11 mouse cellular contexts compared by ENCODE assay signal in genomic region chr17:14691901-14692300, GRCm38 (mm10). TPM values are rescaled to one million over a fixed set of nuclear protein-coding genes. Genes with fewer than 3 reads are reported as not detected.
DNase-seq lines count a peak whose midpoint lies in the region; ATAC-seq lines count a peak whose summit lies in the region.
"Had no signal": no experiment of that assay in that cellular context is flagged by ENCODE, and none has a peak within 500 bp of the region (broad histone marks: within the 10 kb centered on the region; RNA-seq: fewer than 3 reads in every experiment).

No protein-coding gene starts in this region.

- H3K9me3 ChIP-seq in kidney, embryonic 16.5 days (ENCODE audit: low read length): no peaks in the 10 kb centered on the region
- H3K9me3 ChIP-seq in intestine, embryonic 16.5 days (ENCODE audit: control insufficient read depth, low read length): no peaks in the 10 kb centered on the region
- H3K9me3 ChIP-seq: hindbrain, embryonic 15.5 days; liver, embryonic 13.5 days; midbrain, embryonic 13.5 days had no signal

- no peak overlapping the region for H3K9ac ChIP-seq in kidney, embryonic 16.5 days (replicated peaks; ENCODE audit: low read length)
- peak overlapping the region; percentile 41 for H3K9ac ChIP-seq in intestine, embryonic 16.5 days (ENCODE audit: low read depth, low read length)
- H3K9ac ChIP-seq: hindbrain, embryonic 15.5 days; liver, embryonic 13.5 days; midbrain, embryonic 13.5 days had no signal

- peaks cover 8% of the 10 kb centered on the region; the same call in 1 of the 2 replicates for H3K4me1 ChIP-seq in kidney, embryonic 16.5 days (ENCODE audit: insufficient read depth, low read length)
- no peaks in the 10 kb centered on the region for H3K4me1 ChIP-seq in intestine, embryonic 16.5 days (ENCODE audit: control insufficient read depth, insufficient read depth, low read length)
- H3K4me1 ChIP-seq: liver, embryonic 13.5 days had no signal

- 70% methylated on average over 6 of the region's 6 CpGs for WGBS in kidney, embryonic 16.5 days
- WGBS in intestine, embryonic 16.5 days: 45% methylated on average over 6 of the region's 6 CpGs

- H3K36me3 ChIP-seq in kidney, embryonic 16.5 days (ENCODE audit: insufficient read depth, low read length): peaks cover 4% of the 10 kb centered on the region; the same call in 1 of the 2 replicates
- no peaks in the 10 kb centered on the region for H3K36me3 ChIP-seq in intestine, embryonic 16.5 days (ENCODE audit: control insufficient read depth, insufficient read depth, low read length)
- H3K36me3 ChIP-seq: hindbrain, embryonic 15.5 days; liver, embryonic 13.5 days; midbrain, embryonic 13.5 days had no signal

- peak overlapping the region; percentile 20 for H3K4me2 ChIP-seq in kidney, embryonic 16.5 days (replicated peaks; ENCODE audit: low read depth, low read length)
- peak overlapping the region; percentile 42 for H3K4me2 ChIP-seq in intestine, embryonic 16.5 days (ENCODE audit: low read depth, low read length)
- H3K4me2 ChIP-seq: hindbrain, embryonic 15.5 days; liver, embryonic 13.5 days; midbrain, embryonic 13.5 days had no signal

- ATAC-seq in kidney, embryonic 16.5 days (ENCODE audit: low FRiP score, low TSS enrichment): no peak
- ATAC-seq in intestine, embryonic 16.5 days: no peak
- no peak for ATAC-seq in activated CD4-positive, CD25-positive, alpha-beta regulatory T cell, adult 4 months
- ATAC-seq: midbrain, embryonic 13.5 days had no signal

- no peaks in the 10 kb centered on the region for H3K27me3 ChIP-seq in kidney, embryonic 16.5 days (ENCODE audit: insufficient read depth, low read length)
- no peaks in the 10 kb centered on the region for H3K27me3 ChIP-seq in intestine, embryonic 16.5 days (replicated peaks; ENCODE audit: control insufficient read depth, insufficient read depth, low read length)
- H3K27me3 ChIP-seq: hindbrain, embryonic 15.5 days; liver, embryonic 13.5 days; midbrain, embryonic 13.5 days had no signal

- no peak overlapping the region for H3K27ac ChIP-seq in kidney, embryonic 16.5 days (ENCODE audit: low read length)
- H3K27ac ChIP-seq in intestine, embryonic 16.5 days (ENCODE audit: low read length): peak overlapping the region; percentile 55
- H3K27ac ChIP-seq: hindbrain, embryonic 15.5 days; liver, embryonic 13.5 days; midbrain, embryonic 13.5 days had no signal

- 0 out of 2 replicates have a peak overlapping the region, but pooled peaks have one; percentile 45 for H3K4me3 ChIP-seq in kidney, embryonic 16.5 days (ENCODE audit: low read length)
- peak overlapping the region; percentile 49 for H3K4me3 ChIP-seq in intestine, embryonic 16.5 days (ENCODE audit: low read length)
- H3K4me3 ChIP-seq: hindbrain, embryonic 15.5 days; liver, embryonic 13.5 days; midbrain, embryonic 13.5 days had no signal

- DNase-seq in cerebellum, adult 9-11 months: peak; percentile 6
- DNase-seq in cerebellum, postnatal 4 days (ENCODE audit: low spot score in 2 of 2): no peak
- no peak for DNase-seq in kidney, postnatal 25 days
- DNase-seq in adipocyte (ENCODE audit: low spot score): peak; percentile 72
- DNase-seq in adrenal gland, postnatal 36 days: no peak
- DNase-seq: liver, embryonic 13.5 days had no signal

RNA-seq across cellular contexts. Expression of gene Thbs2, which starts 2.1 kb away (rescaled TPM):
- polyA plus RNA-seq in kidney, embryonic 16.5 days (2015; fragmentation: Nextera tagmentation; extraction: Ambion mirVana): 33.8 and 37.7 TPM in 2 replicates
- polyA plus RNA-seq in intestine, embryonic 16.5 days (2015; fragmentation: Nextera tagmentation; extraction: Ambion mirVana): 49.6 and 55.1 TPM in 2 replicates
- polyA plus RNA-seq in activated CD4-positive, CD25-positive, alpha-beta regulatory T cell, adult 4 months (2017; shearing (Covaris generic)): not detected
- 1 to 10 TPM; 2.7 to 3.5 TPM for total RNA-seq in adrenal gland, postnatal 36 days (2021)

Comparison
In these comparisons a context has a peak if more than half of its experiments do, and no peak if none do; other contexts are left out.
1. DNase-seq: peak in cerebellum, adult 9-11 months (single experiment) and adipocyte (single experiment); none in cerebellum, postnatal 4 days (0 of 2), kidney, postnatal 25 days (0 of 2) and adrenal gland, postnatal 36 days (0 of 2).
2. RNA of gene Thbs2, which starts 2.1 kb away (polyA plus RNA-seq): 49.6 to 55.1 TPM in intestine, embryonic 16.5 days and 33.8 to 37.7 TPM in kidney, embryonic 16.5 days; not detected in activated CD4-positive, CD25-positive, alpha-beta regulatory T cell, adult 4 months; every median in the first group is over 10 times any median in the second.